Mouse (Mus musculus): ENCODE results near the gene Ap1g2.

The Ap1g2 gene

DNA sequence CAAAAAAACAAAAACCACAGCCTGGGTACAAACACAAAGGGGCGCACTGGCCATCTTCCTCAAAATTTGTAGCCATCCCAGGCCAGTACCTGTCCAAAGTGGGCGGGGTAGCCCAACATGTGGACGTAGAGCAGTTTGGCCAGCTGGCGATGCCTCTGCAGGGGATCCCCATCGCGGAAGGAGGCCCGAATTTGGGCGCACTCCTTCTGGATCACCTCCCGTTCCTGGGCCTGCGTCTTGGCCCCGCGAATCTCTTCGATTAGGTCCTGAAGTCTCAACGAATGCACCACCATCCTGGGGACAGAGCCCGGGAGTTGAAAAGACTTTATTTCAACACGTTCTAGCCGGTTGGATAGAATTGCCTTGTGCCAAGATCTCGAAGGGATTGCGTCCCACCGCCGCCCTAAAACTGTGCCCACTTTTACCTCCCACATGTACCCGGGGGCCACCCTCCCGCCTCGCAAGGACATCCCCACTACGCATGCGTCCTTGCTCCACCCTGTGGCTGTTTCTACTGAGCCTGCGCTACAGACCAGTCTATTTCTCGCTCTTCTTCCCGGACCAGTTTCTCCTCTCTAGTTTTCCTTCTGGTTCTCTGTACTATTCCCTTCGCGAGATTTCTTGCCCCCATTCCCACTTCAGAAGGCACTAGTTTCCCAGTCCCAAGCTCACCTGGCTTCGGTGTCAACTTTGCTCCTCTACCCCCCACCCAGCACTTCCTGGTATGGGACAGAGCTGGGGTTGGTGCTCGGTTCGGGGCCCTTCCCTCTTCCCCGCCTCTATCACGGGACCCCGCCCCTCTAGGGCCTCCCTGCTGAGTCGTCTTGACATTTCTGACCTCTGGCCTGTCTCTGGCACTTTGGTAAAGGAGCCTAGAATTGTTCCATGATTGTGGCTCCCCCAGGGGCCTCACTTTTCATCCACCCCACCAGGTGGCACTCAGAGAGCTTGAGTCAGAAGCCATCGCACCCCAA lies at the start of gene Ap1g2:
Gene Ap1g2 (minus strand): TSS at position 758 of the 974 bp plus-strand sequence.
- peak; percentile 86 for DNase-seq (ENCODE audit: low read depth, low spot score)

DNA sequence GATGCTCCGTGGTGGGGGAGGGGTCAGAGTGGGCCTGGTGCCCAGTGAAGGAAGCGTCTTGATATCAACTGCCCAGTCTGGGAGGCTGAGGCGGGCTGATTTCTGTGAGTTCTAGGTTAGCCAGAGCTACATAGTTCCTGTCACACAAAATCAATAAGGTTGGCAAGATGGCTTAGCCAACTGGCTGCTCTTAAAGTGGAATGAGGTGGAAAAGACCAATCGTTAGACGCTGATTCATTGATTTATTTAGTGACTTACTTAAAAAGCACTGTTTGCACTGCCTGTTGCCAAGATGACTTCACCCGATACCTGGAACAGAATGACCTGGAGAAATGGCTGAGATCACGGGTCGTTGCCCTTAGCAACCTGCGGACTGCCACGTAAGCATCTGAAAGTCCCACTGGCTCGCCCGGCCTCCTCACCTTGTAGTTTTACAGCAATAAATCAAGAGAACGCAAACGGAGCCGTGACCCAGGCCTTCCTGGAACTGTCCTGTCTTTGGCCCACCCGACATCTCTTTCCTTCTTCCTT lies 46.6 kb upstream of the Ap1g2 start:
- no peak for DNase-seq (ENCODE audit: low read depth, low spot score)

DNA sequence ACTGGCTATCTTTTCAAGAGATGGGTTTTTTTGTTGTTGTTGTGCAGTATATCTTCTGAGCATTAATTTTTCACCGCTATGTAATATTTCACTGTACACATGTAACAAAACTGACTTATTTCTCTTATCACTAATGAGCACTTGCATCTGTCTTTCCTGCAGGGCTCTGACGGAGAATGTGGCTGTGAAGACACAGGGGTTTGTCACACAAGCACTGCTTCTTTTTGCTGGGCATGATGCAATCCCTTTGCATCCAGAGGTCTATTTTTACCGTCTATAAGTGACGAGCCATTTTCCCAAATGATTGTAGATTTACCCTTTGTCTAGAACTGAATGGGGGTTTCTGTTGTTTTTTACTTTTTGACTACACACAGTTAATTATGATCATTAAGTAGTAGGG lies 45.8 kb upstream of the Ap1g2 start:
- DNase-seq (ENCODE audit: low read depth, low spot score): no peak

DNA sequence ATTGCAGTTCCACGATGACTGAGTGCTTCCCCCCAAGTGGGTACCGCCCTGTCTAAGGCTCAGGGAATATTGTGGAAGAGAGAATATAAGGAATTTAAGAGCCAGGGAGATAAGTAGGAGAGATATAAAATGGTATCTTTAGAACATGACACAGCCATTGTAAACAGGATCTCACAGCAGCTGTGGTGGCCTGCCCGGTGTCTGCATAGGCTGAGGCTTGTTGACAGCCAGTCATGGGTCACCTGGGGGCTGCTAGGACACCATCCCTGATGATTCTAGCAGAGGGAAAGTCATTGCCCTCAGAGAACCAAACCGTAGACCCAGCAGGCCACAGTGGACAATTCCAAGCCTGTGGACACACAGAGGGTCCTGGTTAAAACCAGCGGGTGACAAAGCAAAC lies 44.6 kb upstream of the Ap1g2 start:
- DNase-seq (ENCODE audit: low read depth, low spot score): no peak

DNA sequence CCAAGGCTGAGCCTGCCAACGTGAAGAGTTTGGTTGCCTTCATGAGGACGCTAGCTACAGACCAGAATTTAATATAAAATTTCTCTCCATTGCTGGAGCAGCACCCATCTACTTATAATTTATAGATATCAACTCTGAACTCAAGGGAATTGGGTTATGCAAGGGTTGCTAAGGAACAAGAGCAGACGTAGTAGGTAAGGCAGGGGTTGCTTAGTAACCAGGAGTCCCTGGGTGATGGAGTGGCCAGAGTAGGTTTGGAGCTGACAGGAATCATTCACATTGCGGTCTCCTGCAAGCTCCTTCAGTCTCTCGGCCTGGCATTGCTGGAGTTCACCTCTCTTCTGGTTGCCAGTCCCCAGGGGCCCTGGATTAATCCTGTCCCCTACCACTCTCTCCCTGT lies 42.6 kb upstream of the Ap1g2 start:
- DNase-seq (ENCODE audit: low read depth, low spot score): peak; percentile 21

DNA sequence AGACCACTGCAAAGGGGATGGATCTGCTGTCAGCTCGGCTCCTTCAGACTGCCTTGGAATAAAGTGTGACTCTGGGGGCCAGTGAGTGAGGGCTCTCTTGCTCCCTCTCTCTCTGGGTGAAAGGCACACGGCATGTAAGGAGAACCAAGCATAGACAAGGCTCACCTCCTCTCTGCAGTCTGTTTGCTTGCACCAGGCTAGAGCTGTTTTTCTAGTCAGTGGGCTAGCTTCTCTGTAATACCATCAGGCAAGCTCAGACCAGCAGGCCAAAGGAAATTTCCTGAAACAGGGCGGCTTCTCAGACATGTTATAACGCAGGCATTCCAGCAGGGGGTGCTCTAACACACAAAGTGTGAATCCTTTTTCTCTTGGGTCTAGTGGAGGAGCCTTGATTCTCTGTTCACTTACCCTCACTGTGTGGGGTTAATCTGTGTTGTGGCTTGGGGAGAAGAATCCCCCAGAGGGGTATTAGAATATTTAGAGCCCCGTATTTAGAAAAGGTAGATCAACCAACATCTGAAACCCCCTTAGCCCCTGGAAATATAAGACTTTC lies 42.0 kb upstream of the Ap1g2 start:
- DNase-seq (ENCODE audit: low read depth, low spot score): no peak

DNA sequence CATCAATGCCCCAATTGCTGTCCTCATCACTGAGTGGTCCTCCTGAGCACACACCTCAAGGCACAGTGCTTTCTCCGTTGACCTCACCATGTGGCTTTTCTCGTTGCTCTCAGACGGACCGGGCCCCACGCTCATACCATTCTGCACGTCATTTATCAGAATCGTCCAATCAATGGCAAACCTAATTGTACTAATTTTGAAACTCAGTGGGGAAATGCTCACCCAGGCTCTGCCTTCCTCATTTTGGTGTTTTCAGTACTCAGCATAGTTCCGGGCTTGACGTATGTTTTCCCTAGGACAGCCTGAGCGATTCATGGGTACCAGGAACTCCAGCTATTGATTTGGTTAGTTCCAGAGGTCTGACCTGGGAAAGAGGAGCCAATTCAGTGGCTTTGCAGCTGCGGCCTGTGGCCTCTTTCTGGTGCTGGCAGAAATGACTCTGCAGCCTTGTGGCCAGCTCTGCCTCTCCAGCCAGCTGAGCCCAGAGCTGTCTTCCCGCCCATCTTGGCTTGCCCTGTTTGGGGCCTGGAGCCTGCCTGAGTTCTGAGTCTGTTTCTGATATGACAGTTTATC lies 40.5 kb upstream of the Ap1g2 start:
- no peak for DNase-seq (ENCODE audit: low read depth, low spot score)

DNA sequence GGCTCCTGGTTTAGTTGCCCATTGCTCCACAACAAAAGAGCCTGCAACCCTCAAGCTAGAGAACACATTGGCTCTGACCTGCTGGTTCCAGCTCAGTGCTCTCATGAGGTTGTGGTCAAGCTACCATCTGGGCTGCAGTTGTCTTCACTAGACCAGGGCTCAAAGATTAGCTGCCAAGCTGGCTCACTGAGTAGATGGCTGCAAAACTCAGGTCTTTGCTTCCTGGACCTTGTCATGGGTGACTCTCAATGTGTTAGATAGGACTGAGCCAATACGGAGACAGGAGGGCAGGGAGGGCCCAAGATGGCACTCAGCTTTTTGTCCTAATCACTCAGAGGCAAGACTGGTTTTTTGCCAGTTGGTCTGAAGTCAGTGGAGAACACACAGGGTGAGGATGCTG lies 39.9 kb upstream of the Ap1g2 start:
- no peak for DNase-seq (ENCODE audit: low read depth, low spot score)

DNA sequence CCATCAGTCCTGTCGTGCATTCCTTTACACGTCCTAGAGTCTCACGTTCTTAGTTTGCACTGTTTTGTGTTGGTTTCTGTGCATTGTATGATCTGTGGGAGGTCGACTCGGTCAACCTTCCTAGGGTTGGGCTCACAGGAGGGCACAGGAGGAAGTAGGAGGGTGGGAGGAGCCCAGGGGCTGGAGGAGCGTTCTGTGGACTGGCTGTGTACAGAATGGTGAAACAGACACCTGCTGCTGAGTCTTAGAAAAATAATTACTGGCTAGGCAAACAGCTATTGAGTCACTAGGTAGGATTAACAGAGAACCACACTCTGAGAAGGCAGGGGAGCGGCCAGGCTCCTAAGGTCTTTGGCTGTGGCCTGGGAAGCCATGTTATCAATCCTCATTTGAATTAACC lies 32.9 kb upstream of the Ap1g2 start:
- no peak for DNase-seq (ENCODE audit: low read depth, low spot score)

DNA sequence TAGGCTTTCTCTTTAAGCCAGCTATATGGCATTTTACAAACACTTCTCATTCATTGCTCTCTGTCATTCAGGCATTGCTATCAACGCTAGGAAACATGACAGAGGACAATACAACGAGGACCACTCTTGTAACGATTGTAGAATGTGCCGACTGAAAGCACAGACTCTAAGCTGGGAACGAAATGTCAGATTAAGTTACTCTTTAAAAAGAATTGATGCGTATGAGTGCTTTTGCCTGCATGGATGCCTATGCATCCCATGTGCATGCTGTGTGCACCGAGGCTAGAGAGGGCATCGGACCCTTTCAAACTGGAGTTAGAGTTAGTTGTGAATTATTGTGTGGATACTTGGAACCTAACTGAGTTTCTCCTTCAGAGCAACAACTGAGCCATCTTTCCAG lies 29.3 kb upstream of the Ap1g2 start:
- no peak for DNase-seq (ENCODE audit: low read depth, low spot score)

DNA sequence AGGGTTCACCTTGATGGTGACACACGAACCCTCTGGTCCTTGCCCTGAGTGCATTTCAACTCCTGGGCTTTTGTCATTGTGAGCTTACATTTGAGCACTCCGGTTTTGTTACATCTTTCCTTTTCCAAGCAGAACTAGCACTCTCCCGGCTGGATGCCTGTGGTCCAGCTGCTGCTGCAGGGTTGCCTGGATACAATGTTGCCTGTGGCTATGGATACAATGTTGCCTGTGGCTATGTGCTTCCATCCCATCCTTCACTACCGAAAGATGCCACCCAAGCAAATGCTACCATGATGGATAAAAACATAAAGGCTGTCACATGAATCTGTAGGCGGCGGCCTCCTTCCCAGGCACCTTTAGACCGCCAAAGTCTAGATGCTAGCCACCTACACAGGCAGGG lies 20.1 kb upstream of the Ap1g2 start:
- DNase-seq (ENCODE audit: low read depth, low spot score): no peak

DNA sequence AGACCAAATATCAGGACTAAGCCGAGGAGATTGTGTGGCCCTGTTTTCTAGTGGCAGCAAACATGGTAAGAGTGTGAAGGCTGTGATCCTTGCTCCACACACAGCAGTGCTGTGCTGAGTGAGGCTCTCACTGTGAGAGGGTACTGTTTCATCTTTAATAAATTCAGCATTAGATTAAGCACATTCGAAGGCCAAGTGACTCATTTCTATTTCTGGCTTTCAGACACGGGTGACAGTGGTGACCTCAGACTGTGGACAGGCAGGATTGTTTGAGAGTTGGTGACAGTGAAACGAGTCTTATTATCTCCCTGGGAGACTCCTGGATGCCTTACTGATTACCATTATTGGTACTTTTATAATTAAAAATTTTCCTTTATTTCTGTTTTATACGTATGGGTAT lies 19.3 kb upstream of the Ap1g2 start:
- no peak for DNase-seq (ENCODE audit: low read depth, low spot score)

DNA sequence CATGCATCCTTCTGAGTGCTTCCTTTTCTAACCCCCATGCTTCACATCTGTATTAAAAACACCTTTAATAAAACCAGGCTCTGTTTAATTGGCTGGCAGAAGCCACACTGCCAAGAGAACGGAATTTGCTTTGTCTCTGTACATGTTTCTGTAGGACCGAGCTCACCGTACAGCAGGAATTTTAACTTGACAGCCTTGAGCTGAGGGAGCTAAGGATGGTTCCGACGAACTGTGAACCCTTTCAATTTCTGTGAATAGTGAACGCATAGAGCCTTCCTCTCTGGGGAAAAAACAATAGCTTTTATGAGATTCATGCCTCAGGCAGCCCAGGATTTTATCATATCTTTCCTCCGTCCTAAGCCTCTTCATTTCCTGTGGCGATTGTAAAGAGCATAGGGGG lies 16.0 kb upstream of the Ap1g2 start:
- DNase-seq (ENCODE audit: low read depth, low spot score): no peak

DNA sequence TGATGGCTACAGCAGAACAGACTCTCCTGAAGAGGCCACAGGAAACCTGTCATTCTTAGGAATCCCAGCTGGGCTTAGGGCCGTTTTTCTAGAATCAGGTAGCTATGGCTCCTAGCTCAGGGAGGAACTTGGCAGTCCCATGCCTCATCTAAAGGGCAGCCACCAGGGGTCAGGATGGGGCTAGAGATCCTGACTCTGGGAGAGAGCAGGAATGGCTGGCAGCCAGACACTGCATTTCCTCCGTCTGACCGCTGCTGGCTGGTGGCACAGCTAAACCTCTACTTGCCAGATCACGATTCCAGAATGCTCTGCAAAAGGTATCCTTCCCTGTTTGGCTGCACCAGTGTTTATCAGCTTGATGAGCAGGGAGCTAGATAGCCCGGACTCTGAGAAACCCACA lies 15.6 kb upstream of the Ap1g2 start:
- DNase-seq (ENCODE audit: low read depth, low spot score): no peak

DNA sequence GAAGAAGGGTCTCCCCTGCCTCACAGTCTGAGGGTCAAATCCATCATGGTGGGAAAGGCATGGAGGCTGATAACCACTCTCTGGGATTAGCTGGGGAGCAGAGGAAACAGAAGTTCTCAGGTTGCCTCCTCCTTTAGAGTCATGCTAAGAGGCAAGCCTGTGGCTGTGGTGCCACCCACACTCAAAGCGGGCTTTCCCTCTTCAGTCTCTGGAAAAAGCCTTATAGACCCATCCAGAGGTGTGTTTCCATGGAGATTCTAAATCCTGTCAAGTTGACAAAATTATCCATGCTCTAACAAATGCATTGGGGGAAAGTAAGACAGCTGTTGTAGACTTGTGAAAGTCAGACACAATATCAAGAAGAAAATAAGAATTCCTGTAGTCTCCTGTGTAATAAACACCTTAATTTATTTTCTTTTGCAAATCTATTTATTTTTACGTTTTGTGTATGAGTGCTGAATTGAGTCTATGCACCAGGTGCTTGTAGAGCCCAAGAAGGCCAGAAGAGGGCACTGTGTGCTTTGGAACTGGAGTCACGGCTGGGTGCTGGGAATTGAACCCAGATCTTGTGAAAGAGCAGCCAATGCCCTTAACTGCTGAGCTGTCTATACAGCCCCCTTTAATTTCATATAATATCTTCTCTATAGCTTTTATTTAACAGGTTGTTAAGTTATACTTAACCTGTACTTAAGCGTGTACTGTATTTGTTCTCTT lies 13.2 kb upstream of the Ap1g2 start:
- DNase-seq (ENCODE audit: low read depth, low spot score): no peak

DNA sequence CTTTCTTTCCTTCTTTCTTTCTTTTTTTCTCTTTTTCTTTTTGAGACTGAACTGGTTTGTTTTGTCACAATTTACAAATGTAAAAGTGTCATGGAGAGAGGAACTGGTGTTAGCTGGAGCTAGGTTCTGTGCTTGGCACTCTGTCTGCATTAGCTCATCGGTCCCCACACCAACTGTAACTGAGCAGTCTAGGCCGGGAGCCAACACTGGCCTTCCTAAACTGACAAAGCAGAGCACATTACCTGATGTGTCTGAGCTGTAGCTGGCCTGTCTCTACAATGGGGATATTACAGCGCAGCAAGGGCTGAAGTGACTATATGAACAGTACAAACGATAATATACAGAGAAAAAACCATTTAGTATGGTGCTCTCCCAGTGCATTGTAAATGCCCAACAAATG lies 12.5 kb upstream of the Ap1g2 start:
- no peak for DNase-seq (ENCODE audit: low read depth, low spot score)

DNA sequence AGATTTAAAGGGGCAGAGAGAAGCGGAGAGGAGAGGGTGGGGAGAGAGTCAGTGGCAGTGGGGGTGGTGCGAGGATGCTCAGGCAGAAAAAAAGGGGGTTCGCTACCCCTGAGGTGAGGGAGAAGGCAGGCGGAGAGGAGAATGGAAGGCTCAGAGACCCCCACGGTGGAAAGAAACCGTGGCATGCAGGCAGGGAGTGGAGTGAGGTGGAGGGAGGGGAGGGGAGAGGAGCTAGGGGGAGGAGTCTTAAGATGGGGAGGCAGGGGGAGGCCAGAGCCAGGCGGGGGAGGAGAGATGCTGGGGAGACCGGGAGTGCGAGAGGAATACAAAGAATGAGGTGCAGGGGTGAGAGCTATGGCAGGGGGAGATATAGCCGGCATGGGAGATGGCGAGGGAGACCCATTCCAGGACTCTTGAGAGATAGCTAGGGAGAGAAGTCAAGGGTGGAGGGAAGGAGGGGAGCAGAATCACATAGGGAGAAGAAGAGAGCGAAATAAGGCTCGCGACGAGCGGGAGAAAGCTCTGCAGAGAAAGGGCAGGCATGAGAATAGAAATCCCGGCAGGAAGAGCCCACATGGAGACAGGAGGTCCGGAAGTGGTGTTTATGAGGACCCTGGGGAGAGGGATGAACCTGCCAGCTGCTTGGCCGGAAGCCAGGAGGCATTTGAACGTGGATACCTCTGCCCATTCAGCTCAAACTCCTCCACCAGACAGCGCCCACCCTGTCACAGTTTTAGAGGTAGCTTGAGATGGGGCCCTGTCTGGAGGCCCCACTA lies 10.2 kb upstream of the Ap1g2 start, which contains the start of gene Jph4:
Gene Jph4 (minus strand): TSS at position 511 of the 776 bp plus-strand sequence.
- DNase-seq (ENCODE audit: low read depth, low spot score): peak; percentile 86

DNA sequence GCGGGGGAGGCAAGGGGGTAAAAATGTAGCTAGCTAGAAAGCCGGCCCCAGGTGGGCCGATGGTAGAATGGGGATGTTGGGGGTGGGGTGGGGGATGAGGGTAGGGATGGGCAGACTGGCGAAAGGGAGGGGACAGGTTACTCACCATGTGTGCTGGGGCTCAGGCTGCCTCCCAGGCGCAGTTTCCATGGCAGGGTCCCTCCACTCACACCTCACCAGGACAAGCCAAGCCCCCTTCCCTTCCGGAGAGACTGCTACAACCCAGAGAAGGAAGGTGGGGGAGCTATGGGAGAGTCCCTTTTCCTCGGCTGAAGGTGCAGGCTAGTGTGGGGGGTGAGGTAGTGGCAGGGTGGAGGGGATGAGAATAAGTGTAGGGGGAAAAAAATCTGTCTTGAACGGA lies 9.5 kb upstream of the Ap1g2 start:
- DNase-seq (ENCODE audit: low read depth, low spot score): no peak

DNA sequence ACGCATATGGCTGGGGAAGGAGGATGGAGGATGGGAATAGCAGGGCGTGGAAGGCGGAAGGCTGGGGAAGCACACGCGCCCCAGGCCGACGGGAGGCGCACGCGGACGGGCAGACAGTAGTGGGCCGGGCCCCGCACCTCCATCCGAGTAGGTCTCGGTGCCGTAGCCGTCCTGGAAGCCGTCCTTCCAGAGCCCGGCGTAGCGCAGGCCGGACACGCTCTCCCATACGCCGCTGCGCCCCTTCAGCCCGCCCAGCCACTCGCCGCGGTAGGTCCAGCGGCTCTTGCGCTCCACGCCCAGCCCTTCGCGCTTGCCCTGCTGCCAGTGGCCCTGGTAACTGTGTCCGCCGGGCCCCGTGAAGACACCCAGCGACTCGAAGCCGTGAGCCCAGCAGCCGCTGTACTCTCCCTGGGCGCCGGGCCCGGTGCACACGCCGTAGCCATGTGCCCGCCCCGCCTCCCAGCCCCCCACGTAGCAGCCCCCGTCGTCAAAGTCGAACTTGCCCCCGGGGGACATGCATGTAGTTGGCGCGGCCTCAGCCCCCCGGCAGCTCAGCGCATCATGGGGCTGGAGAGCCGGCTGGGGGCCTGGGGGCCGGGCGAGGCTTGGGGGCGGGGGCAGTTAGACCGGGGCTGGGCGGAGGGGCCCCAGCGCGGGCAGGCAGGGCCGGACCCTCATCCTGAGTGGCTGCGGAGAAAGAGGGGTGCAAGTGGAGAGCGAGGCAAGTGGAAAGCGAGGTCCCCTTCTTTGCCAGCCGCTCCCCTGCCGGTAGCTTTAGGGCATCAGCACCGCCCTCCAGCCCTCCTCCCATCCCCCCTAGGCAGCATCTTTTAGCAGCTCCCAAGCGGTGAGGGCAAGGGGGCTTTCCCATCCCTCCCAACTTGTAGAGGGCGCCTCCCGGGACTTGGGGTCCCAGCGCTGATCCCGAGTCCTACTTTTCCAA lies 8.6 kb upstream of the Ap1g2 start:
- no peak for DNase-seq (ENCODE audit: low read depth, low spot score)

Measured in telencephalon, adult 2 months (tissue).